Mouse (Mus musculus) olfactory bulb, adult 2 months (tissue): ENCODE results near the gene Cdc14b.

Source experiments
- CTCF ChIP-seq: fragments of 200-500 bp; IDR thresholded peaks from 2 replicates; pipeline ENCODE4 v1.5.1; 2012; ENCODE audit warnings: low read depth, mild to moderate bottlenecking, low read length, moderate library complexity; ENCODE audit not compliant: insufficient read depth
- POLR2A ChIP-seq: fragments of 200-500 bp; IDR thresholded peaks from 2 replicates; pipeline ENCODE4 v1.6.1; 2012; ENCODE audit warnings: mild to moderate bottlenecking, low read depth, low read length, moderate library complexity; ENCODE audit not compliant: insufficient read depth

- TF ChIP-seq CTCF (no peak), POLR2A (no peak)
Observed at GRCm38 (mm10) chr13:64233139-64233538, 42.0 kb downstream of the Cdc14b start.
